Mouse (Mus musculus) frontal cortex, adult (tissue): Measurements from ENCODE around the gene Pik3ap1.

Experiments
- ATAC-seq: cut with Nextera tagmentation; 2 replicates; pipeline ENCODE4 v1.9.2; 2017; ENCODE audit warnings: mild to moderate bottlenecking, moderate library complexity, mixed read lengths; ENCODE audit not compliant: low TSS enrichment

Gene Pik3ap1

GRCm38 (mm10) chr19:41282216-41282615 is 102.7 kb downstream of the Pik3ap1 start:
- ATAC-seq: no peak

GRCm38 (mm10) chr19:41279724-41280244 is 105.1 kb downstream of the Pik3ap1 start:
- no peak for ATAC-seq

- no peak for ATAC-seq
Observed at GRCm38 (mm10) chr19:41278606-41279005, 106.3 kb downstream of the Pik3ap1 start.

DNA sequence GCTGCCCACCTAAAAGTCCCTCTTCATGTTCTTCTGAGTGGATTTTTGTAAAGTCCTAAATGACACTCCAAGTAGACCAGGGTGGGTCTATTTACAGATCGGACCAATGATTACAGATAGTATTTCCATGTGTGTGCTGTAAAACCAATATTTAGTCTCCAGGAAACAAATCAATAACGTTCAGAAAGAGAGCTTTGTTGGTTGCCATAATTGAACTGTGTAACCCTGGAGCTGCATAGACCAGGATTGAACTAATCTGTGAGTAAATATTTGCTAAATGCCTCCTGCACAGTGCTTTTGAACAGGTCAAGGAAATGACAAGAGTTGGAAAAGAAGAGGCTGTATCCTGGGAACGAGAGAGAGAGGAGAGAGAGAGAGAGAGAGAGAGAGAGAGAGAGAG is 109.3 kb downstream of the Pik3ap1 start:
- no peak for ATAC-seq

DNA sequence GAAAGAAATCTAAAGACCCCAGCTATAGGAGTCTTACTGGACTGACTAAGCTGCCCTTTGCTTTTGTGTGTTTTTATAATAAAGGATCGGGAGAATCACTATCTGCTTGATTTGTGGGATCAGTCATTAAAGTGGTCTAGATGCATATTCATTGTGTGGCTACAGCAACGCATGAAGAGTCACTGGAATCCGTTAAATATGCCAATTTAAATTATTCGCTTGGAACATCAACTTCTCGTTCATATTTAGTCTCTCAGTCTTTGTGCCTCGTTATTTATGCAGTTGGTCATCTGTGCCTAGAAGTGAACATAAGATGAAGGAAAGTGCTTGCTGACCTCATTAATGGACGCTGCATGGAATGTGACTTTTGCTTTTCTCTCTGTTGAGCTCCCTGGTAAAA is 114.0 kb downstream of the Pik3ap1 start:
- no peak for ATAC-seq

- ATAC-seq: peak; percentile 81
Observed at GRCm38 (mm10) chr19:41270151-41270727, 114.7 kb downstream of the Pik3ap1 start.

- no peak for ATAC-seq
Observed at GRCm38 (mm10) chr19:41266251-41266901, 118.5 kb downstream of the Pik3ap1 start.

GRCm38 (mm10) chr19:41264331-41264799 is 120.5 kb downstream of the Pik3ap1 start:
- peak; percentile 32 for ATAC-seq

DNA sequence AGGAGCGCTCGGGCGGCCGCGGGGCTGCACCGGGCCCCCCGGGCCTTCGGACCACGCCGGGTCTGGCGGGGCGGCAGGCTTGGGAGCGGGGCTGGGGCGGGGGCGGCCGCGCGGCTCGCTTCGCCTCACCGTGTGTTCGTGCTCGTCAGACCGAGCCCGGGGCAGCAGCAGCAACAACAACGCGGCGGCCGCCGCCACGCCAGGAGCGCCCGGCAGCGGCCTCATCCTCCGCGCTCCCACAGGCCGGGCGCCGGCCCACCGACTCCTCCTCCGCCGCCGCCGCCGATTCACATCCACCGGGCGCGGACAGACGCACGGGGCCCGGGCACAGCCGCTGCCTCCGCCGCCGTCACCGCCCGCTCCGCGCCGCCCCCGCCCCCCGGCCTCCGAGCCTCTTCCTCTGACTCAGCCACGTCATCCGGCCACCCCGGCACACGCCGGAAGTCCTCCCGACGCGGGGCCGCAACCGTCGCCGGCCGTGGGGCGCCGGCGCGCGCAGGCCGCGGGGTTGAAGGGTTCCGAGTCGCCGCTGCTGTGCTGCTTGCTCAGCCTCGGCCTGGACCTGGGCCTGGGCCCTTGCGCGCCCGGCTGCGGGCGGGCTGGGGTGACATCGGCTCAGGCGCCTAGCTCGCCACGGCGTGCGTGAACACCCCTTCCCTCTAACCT is 121.1 kb downstream of the Pik3ap1 start, which contains the start of gene Tm9sf3:
Gene Tm9sf3 (minus strand): TSS at position 368 of the 666 bp plus-strand sequence.
- ATAC-seq: peak; percentile 97

GRCm38 (mm10) chr19:41262712-41263629 is 121.9 kb downstream of the Pik3ap1 start:
- ATAC-seq: peak; percentile 82

GRCm38 (mm10) chr19:41260736-41261135 is 124.2 kb downstream of the Pik3ap1 start:
- no peak for ATAC-seq

DNA sequence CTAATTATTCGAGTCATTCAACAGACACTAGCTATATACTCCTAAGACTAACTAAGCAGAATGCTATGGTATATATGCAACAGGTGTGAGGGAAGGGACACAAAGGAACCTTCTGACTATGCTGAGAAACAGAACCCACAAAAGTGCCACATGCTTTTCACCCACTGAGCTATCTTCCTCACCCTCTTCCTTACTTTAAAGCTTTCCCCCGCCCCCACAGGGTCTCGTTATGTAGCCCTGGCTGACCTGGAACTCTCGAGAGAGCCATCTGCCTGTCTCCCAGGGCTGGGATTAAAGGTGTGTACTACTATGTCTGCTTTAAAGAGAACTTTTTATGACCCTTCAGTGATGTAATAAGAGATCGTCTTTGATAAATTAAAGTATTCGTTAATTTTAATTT is 125.6 kb downstream of the Pik3ap1 start:
- ATAC-seq: no peak

DNA sequence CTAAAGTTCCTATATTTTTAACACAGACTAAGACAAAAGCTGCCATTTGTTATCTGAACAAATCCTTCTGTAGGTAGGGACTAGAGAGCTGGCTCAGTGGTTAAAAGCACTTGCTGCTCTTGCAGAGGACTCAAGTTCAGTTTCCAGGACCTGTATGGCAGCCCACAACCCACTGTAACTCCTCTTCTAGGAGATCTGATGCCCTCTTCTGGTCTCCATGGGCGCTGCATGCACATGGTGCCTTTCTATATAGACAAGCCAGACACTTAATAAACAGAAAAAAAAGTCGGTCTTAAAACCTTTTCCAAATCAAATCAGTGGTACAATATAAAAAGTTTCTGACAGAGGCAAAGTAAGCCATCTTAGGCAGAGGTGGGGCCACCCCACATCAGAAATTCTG is 126.2 kb downstream of the Pik3ap1 start:
- no peak for ATAC-seq

- no peak for ATAC-seq
Observed at GRCm38 (mm10) chr19:41254584-41254983, 130.3 kb downstream of the Pik3ap1 start.

- no peak for ATAC-seq
Observed at GRCm38 (mm10) chr19:41248968-41249367, 135.9 kb downstream of the Pik3ap1 start.

- no peak for ATAC-seq
Observed at GRCm38 (mm10) chr19:41248271-41248670, 136.6 kb downstream of the Pik3ap1 start.

- no peak for ATAC-seq
Observed at GRCm38 (mm10) chr19:41246271-41246670, 138.6 kb downstream of the Pik3ap1 start.

- ATAC-seq: no peak
Observed at GRCm38 (mm10) chr19:41244581-41244980, 140.3 kb downstream of the Pik3ap1 start.

DNA sequence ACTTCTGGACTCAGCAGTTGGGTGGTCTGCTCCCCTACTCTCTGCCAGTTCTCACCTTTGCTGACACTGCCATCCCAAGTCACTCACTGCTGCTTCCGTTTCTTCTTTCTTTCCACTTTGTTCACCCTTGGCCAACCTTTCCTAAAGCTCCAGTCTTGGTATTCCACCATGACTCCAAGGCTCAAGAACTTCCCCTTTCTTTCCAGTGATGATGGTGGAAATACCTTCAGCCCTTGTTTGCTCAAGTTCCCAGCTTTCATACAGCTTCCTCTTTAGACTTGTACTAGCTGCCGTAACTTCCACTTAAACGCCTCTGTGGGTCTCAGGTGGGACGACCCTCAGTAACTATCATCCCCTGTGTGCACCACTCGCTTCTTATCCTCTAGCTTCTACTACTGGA is 142.9 kb downstream of the Pik3ap1 start:
- ATAC-seq: no peak

- ATAC-seq: no peak
Observed at GRCm38 (mm10) chr19:41233698-41234097, 151.2 kb downstream of the Pik3ap1 start.
